Mouse (Mus musculus) lung, postnatal 10 days (tissue): ENCODE measurements at regions not wholly inside any gene's neighbourhood (a gene's known extent, or its start where the extent isn't known, plus 50 kb on each side); places are given as distances from the start of the nearest gene placed in this dataset.

Experiments
- DNase-seq: peaks from one replicate; pipeline ENCODE4 v3.0.0; 2021

DNA sequence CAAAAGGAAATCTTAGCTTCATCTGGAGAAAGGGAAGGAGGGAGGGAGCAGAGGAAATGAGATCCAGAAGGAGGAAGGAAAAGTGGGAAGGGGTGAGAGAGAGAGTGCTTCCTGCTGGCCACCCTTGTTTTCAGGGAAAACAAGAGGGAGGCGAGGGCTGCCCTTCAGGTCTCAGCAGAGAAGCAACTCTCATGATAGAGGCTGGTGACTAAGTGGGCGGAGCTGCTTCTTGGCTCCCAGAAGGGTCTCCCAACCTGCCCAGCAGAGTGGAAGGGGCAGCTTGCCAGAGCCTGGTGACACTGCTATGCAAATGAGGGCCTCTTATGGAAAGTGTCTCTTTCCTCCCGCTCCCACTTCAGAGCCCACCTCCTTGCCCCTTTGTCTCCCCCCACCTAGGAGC lies 285.8 kb downstream of the Barhl2 start:
- peak; percentile 7 for DNase-seq

GRCm38 (mm10) chr5:106170405-106170804 lies 287.6 kb downstream of the Barhl2 start:
- no peak for DNase-seq

DNA sequence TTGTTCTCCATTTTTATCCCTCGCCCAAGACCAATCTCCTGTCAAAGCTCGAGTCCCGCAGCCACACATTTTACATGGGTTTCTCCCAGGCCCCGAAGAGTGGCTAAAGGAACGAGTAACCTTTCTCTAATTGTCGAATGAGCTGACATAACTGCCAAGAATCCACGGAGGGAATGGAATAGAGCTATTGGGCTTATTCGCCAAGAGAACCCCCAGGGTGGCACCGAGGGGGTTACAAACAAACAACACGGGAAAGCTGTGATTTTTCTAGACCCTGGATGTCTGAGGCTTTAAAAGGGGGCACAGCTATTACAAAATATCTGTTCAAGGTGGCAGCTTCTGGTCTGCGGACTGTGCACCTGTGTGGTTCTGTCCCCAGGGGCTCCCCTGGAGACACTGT lies 290.4 kb downstream of the Barhl2 start:
- DNase-seq, result no peak

GRCm38 (mm10) chr5:106166266-106166665 lies 289.9 kb downstream of the Zfp326 start:
- DNase-seq, result no peak

DNA sequence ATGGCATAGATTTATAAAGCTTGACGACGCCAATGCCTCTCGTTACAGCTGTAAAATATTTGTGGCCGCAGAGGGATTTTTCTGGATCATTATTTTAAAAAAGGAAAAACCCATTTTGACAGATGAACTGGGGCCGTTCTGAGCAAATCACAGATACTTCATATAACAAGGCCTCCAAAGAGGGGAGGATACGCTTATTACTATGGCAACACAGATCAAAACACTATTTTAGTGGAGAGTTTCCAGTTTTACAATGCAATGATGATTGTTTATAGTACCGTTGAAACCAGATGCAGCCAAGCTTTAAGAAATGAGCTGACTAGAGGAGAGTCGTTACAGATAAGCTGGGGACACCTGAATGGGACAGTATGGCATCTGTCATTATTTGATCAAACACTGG lies 287.8 kb downstream of the Zfp326 start:
- DNase-seq, result no peak

DNA sequence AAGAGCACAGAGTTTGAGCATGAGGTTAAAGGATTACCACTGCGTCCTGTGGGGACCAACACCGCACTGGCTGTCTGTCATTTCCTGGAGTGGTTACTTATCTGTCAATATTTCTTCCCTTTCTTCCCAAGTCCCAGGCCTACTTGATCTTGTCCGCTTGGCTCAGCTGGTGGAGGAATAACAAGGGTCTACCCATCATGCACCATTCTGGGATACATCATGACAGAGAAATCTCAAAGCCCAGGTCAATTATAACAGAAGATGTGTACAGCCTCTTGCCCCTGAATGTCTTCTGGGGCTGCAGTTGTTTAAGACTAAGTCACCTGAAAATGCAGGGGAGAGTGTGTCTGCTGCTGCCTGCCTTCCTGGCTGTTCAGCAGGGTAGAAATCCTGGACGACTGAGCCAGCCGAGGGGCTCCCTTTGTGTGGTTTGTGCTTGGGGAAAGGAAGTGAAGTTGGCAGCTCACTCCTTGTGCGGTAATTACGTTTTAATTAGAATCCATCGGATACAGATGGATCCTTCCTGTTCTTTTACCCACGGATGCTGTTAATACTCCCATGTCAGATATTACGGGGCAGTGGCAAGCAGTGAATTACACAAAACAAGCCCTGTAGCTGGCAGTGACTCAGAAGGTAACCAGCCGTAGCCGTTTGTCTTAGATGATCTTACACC lies 286.8 kb downstream of the Zfp326 start:
- no peak for DNase-seq

- DNase-seq, result no peak
Observed at GRCm38 (mm10) chr5:106139109-106139508, 262.7 kb downstream of the Zfp326 start.

- no peak for DNase-seq
Observed at GRCm38 (mm10) chr5:106122928-106123327, 246.6 kb downstream of the Zfp326 start.

GRCm38 (mm10) chr5:106119584-106119983 lies 243.2 kb downstream of the Zfp326 start:
- DNase-seq, result peak; percentile 35

GRCm38 (mm10) chr5:106113186-106113585 lies 236.8 kb downstream of the Zfp326 start:
- no peak for DNase-seq

DNA sequence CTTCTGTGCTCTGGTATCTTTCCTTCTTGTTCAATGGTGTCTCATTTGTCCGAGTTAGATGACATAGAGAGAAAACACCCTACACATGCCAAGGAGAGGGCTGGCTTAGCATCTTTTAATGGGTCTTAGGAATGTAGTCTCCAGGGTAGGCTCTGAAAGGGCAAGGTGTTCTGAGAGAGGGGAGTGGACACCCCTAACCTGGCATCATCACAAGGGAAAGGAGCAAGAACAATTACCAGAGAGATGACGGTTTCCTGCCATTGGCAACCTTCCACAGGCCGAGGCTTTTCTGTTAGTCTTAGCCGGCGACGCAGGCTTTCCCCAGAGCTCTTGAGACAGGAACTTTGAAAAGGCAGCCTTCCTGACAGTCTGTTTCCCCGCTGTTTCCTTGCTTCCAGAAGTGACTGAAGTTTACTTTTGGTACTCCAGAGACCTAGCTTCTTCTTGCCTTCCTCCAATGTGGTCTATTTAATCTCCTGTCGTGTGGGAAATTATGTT lies 232.2 kb downstream of the Zfp326 start:
- peak; percentile 52 for DNase-seq

- DNase-seq, result no peak
Observed at GRCm38 (mm10) chr5:106102255-106102654, 225.9 kb downstream of the Zfp326 start.

DNA sequence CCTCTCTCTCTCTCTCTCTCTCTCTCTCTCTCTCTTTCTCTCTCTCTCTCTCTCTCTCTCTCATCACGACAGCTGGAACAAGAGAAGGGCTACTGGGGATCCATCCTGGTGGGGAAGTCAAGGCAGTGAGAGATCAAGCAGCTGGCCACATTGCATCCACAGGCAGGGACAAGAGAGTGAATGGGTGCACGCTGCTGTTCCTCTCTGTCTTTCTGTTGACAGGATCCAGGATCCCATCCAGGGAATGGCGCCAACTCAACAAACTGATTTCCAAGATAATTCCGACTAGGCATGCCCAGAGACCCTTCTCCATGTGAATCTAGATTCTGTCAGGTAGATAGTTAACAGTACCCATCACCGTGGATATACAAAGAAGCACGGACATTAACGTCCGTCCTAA lies 222.5 kb downstream of the Zfp326 start:
- peak; percentile 42 for DNase-seq

DNA sequence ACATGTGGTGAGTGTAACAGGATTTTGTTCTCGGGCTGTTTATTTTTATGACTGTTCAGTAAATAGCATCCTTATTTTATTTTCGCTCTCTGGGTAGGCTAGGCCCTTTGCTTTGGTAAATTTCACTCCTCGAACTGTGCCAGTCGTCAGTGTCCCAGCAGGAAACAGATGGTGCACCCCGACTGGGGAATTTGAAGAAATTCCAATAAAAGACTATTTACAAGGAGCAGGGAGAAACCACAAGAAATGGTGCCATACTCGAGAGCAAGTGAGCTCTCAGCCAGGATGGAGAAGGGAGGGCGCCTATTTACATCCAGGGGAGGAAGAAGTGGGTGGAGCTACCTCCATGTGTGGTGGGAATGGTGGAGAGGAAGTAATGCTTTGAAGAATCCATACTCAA lies 213.0 kb downstream of the Zfp326 start:
- DNase-seq, result no peak

- DNase-seq, result no peak
Observed at GRCm38 (mm10) chr5:106088478-106089185, 212.3 kb downstream of the Zfp326 start.

GRCm38 (mm10) chr5:106083786-106084185 lies 207.4 kb downstream of the Zfp326 start:
- DNase-seq, result no peak

DNA sequence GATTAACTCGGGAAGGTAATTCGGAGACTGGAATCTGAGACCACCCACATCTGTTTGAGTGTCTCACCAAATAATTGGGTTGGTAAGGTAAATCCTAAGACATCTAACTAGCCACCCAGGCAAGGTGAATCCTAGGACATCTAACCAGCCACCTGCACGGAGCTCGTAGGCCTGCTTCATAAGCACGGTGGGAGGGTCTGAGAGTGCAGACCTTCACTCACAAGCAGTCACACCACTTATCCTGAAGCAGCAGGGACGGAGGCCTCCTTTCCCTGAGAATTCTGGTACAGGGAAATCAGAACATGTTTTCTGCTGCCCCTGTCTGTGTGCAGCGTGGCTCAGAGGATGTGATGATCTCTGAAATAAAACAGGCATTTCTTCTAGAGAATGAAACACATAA lies 206.5 kb downstream of the Zfp326 start:
- no peak for DNase-seq

DNA sequence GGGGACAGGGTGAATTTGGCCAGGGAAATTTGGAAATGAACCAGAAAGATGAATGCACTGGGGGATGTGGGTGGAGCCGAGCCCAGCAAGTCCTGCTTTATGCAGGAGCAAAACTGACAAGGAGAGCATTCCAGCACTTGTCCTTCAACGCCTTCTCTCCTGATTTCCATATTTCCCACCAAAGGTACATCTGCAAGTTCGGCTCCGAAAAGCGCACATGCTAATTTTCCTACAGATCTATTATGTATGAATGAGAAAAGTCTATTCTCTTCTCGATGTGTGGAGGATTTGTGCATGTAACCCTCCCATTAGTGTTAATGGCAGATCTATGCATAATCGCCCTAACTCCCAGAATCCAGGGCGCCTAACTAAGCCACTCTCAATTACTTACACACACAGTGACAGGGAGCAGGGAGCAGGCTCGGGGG lies 190.8 kb downstream of the Zfp326 start:
- DNase-seq, result no peak

DNA sequence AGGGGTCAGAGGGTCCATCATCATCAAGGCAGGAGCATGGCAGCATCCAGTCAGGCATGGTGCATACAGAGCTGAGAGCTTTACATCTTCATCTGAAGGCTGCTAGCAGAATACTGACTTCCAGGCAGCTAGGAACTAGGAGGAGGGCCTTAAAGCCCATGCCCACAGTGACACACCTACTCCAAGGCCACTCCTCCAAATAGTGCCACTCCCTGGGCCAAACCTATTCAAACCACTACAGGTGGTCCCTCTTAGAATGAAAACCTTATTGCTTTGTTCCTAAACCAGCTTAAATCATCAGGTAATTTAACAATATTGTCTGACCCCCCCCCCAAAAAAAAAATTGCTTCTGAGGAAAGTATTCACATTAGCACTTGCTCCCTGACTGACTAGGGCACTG lies 190.3 kb downstream of the Zfp326 start:
- no peak for DNase-seq

DNA sequence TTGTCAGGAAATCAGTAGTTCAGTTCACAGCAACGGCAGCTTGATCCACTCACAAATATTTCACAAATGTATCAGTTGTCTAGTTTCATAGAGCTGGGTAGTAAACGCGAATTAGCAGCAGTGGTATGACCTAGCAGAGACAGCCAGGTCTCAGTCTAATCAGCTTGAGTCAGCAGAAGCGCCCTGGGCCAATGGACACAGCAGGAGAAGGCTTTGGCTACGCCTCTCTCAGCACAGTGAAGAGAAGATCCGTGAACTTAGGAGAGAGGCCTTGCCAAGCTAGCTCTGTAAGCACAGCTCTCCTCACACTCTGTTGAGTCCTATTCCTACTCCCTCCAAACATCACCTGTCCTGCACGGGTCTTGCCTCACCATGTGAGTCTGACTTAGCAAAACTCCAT lies 188.0 kb downstream of the Zfp326 start:
- DNase-seq, result peak; percentile 2

DNA sequence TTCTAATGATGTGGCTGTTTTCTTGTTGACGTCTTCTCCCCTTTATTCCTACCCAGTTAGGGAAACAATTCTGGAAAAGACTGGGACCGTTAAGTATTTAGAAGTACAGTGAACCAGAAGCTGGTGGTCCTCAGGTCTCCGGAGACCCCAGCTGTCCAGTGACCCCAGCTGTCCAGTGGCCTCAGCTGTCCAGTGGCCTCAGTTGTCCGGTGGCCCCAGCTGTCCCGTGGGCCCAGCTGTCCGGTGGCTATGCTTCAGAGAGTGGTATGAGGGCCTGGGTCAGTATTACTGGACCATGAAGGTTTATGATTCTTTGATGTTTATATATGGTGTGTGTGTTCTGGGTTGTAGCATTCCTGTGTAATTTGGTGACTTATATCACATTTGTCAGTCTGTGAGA lies 186.6 kb downstream of the Zfp326 start:
- DNase-seq, result no peak

DNA sequence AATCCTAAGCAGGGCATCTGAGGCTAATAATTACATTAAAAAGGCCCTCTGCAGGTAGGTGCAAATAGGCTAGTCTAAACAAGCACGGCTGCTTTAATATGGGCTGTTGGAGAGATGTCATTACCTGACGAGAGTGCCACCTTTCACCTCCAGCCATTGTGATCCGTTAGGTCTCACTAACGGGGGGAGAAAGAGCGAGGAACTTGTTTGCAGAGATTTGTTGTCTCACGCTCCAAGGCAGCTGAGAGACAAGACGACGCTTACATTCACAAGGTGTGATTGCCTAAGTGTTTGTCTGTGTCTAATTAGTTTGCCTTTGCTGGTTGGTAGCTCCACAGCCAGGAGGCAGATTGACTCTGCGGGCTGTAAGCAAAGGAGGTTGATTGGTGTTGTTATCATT lies 180.3 kb downstream of the Zfp326 start:
- DNase-seq, result no peak

GRCm38 (mm10) chr5:106055221-106055620 lies 178.9 kb downstream of the Zfp326 start:
- no peak for DNase-seq

DNA sequence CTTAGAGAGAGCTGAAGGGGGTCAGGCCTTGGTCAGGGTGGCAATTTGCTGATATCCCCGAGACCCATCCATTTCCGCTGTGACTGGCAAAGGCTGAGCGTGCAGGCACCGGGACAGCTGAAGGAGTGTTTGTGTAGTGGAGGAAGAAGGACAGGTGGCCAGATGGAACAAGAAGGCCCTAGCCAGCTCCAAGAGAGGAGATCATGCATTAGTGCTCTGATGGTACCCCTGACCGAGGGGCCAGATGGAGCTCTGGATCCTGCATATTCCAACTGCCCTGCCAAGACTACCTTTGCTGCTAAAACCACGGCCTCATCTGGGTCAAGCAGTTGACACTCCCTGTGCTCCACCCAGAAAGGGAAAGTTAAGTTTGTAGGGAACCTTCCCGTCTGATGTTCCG lies 174.7 kb downstream of the Zfp326 start:
- DNase-seq, result no peak
